Mouse (Mus musculus) megakaryocyte progenitor cell, adult 5-6 weeks (primary cell): ENCODE results near the gene Crocc. TPM values are rescaled to one million over a fixed set of nuclear protein-coding genes. Genes with fewer than 3 reads are reported as not detected.
A peak's percentile ranks its signal among the peaks of the same experiment; 100 is the strongest.

Experiments
- ATAC-seq: replicated peaks from 2 replicates; pipeline ENCODE4 v1.8.0; 2016; ENCODE audit warnings: mild to moderate bottlenecking, moderate TSS enrichment, inconsistent platforms; ENCODE audit not compliant: poor library complexity
- total RNA-seq, 2 experiments: library from RNA; stranded (forward) in 1 of 2; stranded (reverse) in 1 of 2; fragments of 157-497, 149-512 nt in 1 of 2; fragments of 200-1000 nt in 1 of 2; gene quantifications; 2 replicates each; pipeline versions ENCODE4 v1.2.3 to v1.2.4; 2015 to 2017

Crocc gene
- total RNA-seq (2015), result 1.1 and 3.3 TPM in 2 replicates
- total RNA-seq (2017), result 5.8 and 6.0 TPM in 2 replicates

DNA sequence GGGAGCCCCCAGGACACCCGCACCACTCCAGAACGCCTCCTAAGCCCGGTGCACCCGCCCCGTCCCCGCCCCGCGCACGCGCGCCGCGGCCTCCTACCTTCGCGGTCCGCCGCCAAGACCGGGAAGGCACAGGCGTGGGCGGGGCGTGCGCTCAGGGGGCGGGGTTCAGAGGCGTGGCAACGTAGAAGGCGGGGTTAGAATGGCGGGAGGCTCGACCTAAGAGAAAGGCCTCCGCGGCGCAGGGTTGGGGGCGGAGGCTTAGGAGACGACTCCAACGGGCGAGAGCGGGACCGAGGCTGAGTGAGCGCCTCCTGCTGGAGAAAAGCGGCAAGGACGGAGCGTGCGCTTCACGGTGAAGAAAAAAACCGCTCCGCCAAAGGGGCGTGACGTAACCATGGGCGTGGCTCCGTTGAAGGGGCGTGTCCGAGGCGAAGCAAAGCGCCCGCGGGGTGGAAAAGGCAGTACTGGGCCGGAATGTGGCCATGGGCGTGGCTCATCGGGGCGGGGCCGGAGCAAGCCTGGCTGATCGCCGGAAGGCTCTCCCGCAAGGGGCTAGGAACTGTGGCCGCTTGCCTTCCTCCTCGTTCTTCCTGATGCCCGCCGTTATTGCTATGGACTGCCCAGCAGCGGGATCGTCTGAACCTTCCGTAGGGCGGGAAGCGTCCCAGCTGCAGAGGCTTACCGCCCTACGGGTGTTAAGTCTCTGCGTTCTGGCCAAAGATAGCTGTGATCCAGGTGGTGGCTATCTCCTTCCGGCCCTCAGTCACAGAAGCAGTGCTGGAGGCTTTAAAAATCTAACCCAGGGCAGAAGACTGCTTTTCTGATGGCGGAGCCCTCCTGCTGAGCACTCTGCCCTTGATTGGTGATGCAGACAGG, at the start of gene Crocc:
Crocc (minus strand) TSS at position 125 of the 876 bp plus-strand sequence.
- peak; percentile 83 for ATAC-seq

DNA sequence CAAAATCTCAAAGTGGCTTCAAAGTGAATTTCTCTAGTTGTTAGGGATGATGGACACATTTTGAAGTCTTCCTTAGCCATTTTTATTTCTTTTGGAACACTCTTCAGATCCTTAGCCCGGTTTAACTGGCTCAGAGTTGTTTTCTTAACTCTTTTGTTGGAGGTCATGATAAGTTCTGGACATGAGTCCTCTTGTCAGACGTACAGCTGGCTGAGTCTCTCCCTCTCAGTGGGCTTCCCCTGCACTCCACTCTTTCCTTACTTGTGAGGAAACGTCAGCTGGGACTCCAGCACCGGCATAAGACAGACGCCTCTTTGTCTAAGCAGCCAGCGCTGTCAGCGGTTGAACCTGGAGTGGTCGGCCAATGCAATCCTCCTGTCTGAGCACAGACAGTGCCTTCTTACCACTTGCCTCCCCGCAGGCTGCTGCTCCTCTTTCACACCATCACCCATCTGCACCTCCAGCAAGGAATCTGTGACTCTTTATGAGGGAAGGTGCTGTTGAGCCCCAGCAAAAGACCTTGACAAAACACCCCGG, 47.9 kb upstream of the Crocc start:
- no peak for ATAC-seq

DNA sequence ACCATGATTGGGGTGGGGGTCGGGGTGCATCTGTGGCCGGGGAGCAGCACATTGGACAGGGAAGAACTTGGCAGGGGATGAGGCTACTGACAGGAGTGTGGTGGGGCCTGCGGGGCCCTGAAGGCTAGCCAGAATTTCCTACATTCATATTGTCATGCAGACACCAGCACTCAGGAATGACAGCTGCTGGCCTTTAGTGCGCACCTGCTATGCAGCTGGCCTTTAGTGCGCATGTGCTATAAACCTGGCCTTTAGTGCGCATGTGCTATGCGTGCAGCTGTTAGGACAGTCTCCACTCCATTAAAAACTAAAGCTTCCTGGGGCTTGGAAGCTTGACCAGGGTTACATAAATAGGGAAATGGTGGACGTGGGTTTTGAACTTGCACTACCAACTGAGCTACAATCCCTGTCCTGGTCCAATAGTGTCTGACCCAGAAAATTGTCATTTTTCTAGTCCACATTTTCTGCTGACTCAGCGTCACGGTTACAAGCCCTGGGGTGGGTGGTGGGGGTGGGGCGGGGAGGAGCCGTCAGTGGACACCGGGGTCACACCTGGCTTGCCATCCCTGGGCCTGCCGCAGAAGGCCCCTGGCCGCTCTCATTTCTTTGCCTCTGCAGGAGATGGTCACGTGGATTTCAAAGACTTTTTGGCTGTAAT, 46.3 kb upstream of the Crocc start:
- no peak for ATAC-seq

DNA sequence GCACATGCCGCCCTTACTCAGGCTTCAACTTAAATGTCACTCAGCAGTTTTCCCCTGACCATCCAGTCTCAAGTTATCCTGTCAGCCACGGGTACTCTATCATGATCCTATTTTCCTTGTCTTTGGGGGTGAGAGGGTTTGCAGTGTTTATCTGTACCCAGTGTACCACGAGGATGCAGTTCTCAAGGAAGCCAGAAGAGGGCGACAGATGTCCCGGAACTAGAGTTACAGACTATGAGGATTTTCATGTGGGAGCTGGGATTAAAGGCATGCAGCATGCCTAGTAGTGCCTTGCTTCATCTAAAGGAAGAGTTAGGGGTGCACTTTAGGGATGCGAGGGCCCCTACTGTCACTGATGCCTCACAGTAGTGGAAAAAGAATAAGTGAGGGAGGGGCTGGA, 41.5 kb upstream of the Crocc start:
- ATAC-seq, result peak; percentile 45; the same call in 1 of the 2 replicates

DNA sequence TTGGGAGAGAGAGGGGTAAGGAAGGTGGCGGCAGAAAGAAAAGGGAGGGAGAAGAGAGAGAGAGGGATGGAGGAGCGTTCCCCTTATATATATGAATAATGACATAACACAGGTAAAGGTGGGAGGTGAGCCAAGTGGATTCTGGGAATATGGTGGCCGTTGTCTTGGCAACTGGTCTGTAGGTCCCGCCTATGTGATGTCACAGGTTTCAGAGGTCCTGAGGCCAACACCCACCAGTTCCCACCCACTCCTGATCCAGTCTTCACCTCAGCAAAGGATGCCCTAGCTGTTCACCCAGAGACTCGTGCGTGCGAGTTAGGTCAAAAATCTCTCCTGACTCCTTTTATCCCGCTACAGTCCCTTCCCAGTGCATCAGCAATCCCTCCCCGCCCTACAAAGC, 40.9 kb upstream of the Crocc start:
- ATAC-seq, result no peak

DNA sequence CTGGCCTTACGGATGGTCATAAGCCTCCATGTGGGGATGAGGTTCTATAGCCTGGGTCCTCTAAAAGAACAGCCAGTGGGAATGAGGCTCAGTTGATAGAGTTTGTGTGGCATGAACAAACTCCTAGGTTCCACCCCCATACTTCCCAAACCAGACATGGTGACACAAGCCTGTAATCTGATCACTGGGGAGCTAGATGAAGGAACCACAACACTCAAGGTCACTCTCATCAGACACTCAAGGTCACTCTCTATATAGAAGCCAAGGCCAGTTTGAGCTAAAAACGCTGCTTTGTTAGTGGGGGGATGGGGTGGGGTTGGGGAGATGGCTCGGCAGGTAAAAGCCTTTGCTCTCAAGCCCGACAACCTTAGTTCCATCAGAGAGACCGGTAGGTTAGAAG, 39.6 kb upstream of the Crocc start:
- no peak for ATAC-seq

DNA sequence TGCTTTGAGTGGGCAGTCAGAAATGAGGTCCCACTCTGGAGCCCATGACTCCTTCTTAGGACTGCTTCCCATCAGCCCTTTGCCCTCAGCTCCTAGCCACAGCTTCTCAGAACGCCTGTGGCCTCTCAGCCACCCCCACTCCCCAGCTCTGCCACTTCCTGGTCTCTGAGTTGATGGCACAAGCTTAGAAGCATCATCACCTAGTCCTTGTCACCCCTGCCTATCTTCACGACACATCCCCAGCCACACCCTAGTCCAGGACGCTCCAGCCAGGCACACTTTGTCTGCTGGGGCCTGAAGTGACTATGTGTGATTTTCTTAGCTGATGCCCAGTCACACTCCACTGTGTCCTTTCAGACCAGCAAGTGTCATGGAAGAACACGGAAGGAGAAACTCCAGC, 38.6 kb upstream of the Crocc start:
- ATAC-seq, result peak; percentile 77

DNA sequence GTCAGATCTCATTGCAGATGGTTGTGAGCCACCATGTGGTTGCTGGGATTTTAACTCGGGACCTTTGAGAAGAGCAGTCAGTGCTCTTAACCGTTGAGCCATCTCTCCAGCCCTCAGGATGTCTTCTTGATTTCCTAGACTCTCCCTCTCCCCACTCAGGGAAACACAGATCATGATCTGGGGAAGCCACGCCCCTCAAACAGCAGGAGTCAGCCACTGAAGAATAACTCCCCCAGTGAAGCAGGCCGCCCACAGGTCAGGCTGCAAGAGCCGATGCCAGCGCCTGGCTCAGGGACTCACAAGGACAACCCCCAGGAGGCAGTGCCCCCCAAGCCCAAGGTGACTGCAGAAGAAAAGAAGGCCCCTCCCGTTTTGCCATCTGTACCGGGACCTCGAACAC, 36.4 kb upstream of the Crocc start:
- ATAC-seq, result no peak

DNA sequence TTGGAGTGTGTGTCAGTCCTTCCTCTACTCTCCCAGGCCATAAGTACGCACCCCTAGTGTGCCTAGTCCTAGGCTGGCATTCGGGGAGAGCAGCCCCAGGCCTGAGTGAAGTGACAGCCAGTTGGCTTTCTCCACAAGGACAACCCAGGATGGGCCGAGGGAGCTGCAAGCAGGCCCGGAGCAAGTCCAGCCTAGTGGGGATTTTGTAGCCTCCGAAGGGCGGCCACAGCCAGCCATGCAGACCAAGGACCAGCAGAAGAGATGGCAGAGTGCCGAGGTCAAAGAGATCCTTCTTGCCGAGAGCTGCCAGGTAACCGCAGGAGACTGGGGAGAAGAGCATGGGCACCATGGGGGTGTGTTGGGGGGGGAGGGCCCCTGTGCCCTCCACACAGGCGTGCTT, 34.7 kb upstream of the Crocc start:
- no peak for ATAC-seq

DNA sequence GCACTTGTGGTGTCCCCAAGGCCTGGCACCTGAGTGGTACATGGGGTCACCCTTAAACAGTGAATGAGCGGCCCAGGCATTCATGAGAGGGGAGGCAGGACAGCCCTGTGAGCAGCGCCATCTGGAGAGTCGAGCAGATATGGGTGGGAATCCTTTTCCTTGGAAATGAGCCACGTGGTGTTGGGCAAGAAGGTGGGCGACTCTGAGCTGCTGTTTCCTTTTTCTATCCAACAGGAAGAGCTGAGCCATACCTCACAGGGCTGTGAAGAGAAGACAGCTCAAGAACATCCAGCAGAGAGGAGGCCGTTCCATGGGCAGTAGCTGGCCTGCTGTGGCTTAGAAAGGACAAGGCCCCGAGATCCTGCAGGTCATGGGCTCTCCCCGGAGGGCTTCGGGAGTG, 28.4 kb upstream of the Crocc start:
- ATAC-seq, result no peak

DNA sequence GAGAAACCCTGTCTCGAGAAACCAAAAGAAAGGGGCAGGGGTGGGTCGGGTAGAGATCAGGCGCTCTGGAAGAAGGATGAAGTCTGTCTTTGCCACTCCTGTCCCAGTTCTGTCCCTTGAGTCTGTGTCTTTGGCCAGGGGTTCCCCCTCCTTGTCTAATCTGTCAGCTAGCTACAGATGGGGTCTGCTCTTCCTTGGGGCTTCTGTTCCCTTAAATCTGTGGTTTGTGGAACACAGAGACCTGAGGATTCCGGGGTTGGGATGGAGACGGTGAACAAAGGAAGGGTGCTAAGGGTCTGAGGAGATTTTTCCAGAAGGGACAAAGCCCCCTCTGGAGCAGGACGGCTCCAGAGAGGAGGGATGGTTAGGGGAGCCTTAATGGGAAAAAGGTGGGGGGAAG, 27.7 kb upstream of the Crocc start, which contains the start of gene Spata21:
Spata21 (plus strand) TSS at position 301 of the 400 bp plus-strand sequence.
- ATAC-seq, result no peak

DNA sequence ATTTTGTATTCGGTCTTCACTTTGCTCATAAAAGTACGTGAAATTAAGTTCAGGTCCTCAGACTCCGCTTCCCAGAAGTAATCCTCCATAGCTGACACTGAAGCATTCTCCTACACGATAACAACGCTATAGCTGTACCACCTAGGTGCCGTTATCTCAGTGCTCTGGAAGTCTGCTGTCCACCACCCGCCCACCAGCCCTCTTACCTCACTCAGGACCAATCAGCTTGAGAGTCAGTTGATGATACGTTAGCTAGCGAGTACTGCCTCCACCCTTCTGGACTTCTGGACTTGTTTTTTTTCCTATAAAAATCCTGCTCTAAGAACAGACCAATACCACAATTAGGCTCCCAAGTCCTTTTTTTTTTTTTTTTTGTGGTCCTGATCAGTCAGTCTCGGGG, 26.5 kb upstream of the Crocc start:
- no peak for ATAC-seq

DNA sequence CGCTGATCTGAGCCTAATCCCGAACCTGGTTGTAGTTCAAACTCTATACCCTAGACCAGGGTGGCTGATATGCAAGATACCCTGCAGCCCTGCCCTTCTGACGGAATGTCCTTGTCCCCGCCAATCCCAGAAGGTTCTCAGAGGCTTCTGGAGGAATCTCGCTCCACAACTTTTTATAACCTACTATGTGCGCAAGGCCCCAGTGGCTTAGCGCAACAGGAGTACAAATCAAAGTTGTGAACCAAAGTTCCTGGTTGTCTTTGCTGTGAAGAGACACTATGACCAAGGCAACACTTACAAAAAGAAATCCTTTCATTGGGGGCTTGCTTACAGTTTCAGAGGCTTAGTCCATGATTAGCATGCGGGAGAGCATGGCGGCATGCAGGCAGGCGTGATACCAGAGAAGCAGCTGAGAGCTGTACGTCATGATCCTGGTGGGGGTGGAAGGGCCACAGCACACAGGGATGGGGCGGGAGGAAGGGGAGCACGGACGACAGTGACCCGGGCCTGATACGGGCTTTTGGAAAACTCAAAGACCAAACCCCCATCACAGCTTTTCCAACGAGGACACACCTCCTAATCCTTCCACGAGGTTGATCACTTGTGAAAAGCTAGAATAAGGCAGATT, 18.3 kb upstream of the Crocc start:
- no peak for ATAC-seq

DNA sequence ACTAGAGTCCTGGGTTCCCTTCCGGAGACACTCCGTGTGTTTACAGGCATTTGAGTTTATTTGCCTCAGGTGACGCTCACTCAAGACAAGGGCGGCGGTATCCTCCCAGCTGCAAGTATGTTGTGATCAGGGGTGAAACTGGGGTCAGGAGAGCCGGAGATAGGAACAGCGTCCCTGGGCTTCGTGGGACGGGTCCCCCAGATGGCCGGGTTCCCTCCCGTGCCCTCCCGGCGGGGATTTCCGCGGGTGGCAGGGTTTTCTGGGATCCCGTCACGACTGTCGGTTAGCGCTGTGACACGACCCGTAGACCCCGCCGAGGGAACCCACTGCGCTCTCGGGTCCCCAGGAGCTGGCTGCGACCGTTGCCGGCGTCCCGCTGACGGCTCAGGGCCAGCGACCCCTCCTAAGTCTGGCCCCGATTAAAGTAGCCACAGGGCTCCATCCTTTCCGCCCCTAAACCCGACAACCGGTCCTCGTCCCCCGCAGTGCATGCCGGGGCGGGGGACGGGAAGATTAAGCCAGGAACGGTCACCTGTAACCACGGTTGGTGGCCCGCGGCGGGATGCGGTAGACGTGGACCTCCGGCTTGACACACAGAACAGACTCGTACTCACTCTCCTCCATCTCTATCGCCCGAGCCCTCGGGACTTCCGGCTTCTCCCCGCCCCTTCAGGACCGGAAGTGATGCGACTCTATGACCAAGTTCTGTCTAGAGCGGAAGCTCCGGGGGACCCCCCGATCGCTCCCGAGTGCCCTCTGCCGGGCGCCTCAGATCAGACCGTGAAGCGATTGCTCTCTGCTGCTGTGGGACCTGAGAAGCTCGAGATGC, 17.5 kb upstream of the Crocc start, which contains the start of gene Necap2:
Necap2 (minus strand) TSS at position 677 of the 829 bp plus-strand sequence.
- peak; percentile 83 for ATAC-seq

DNA sequence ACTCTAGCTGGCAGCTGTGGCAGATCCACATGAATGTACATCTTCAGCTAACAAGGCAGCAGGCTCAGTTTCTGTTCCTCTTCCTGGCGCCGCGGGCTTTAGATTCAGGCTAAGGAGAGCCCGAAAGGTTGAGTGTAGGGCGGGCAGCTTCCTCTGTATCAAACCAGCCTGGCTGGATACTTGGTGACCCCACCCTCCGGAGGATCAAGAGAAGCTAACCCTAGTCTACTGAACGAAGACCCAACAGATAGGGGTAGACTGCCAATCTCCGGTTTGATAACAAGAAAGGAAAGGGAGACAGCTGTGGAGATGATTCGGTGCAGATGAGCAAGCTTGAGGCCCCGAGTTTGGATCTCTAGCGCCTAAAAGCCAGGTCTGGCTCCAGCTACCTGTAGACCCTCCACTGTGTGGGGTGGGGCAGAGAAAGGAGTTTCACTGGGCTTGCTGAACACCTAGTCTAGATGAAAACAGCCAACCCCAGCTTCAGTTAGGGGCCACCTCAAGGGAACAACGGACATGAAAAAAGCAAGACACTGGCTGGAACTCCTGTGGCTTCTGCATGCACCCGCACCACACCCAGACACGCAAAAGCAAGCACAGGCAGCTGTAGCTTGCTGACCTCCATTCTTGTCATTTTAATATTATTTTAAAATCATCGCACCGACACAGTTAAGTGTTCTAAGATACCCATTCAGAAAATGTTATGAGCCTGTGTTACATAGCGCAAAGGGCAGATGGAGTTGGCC, 16.6 kb upstream of the Crocc start:
- peak; percentile 52 for ATAC-seq

DNA sequence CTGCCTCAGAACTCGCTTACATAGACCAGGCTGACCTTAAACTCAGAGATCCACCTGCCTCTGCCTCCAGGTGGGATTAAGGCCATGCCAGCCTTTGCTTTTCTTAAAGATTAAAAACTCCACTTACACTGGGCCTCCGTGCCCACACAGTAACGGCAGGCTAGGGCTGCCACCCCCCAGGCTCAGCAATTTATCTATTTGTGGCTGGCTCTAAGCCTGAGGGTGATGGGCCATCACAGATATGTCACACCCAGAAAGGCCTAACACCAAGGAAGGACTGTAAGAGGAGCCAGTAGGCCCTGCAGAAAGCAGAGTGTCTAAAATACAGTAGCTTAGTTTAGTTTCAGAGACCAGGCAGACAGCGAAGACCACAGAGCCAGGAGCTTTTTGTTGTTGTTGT, 13.8 kb upstream of the Crocc start:
- ATAC-seq, result peak; percentile 51

DNA sequence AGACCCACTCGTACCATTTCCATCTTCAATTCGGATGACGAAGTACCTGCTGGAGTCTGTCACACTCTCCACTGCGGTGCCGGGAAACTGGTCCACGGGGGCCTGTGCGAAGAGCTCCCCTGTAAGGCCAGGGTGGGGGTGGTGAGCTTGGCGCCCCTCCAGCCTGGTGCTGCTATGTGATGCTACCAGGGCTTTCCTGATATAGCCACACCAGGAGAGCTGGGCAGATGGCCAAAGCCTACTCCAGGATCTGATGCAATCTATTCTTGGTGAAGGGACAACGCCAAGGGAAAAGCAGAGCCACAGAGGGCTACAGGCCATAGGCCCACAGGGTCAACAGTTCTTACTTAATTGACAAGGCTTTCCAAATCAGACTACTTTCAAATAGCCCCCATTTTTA, 13.3 kb upstream of the Crocc start:
- no peak for ATAC-seq

DNA sequence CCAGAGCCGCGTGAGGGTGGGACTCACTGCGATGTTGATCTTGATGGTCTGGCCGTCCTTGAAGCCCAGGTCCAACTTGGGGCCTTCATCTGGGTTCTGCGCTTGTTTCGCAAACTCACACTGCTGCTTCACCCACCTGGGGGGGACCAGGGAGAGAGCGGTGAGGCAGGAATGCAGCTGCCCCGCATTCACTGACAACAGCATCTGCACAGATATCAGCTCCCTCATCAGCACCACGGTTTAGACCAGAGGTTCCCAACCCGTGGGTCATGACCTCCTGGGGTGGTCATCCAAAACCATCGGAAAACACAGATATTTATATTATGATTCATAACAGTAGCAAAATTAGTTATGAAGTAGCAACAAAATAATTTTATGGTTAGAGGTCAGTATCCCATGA, 12.2 kb upstream of the Crocc start:
- no peak for ATAC-seq

DNA sequence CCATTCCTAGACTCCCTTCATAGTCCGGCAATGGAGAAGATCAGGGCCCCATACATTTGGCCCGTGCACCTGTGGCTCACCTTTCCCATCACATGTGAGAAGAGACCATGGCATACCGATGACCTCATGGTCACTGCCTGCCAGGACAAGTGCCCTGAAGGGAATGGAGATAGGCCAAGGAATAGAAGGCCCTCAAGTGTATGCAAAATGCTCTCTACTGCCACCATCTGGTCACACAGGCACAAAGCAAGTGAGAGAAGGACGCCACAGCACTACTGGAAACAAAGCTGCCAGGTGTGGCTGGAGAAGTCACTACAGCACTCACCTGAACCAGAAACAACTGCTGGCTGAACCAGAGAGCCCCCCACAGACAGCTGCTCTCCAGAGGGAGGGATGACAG, 9.4 kb upstream of the Crocc start:
- peak; percentile 47 for ATAC-seq

DNA sequence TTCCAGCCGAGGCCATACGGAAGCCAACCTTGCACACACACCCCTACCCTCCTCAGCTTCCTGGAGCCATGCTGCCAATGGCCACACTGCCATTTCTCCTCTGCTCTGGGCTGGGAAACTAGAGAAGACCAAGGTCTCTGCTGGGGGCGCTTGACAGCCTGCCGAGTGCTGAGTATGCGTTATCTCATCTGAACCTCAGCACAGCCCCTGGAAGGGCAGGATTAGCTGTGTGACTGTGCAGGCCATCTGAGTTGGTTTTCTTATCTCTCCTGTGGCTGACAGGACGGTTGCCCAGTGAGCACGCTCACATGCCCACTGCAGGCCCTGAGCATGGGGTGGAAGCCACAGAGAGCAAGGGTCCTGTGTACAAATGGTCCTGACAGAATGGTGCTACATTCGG, 8.3 kb upstream of the Crocc start:
- peak; percentile 74 for ATAC-seq
